Comparison of ENCODE assay signal across 1 mouse cellular context in genomic region chr2:73452556-73452955, GRCm38 (mm10).
TF ChIP-seq lines count a peak whose summit lies in the region.

No protein-coding gene starts in this region.

TF ChIP-seq in CH12.LX, 34 proteins besides CTCF, POLR2A, EP300 and RAD21 (continued from another document):
- TF ChIP-seq IRF4 (IDR thresholded peaks at IDR 0.05; ENCODE audit: low read depth, low read length) = 0 out of 2 replicates have a peak, but pooled peaks have one; percentile 7
- TF ChIP-seq ZMIZ1 (IDR thresholded peaks at IDR 0.05; ENCODE audit: low read depth, low read length) = no peak
